Mouse (Mus musculus) liver, adult 2 months (tissue): ENCODE results near the gene Bmp7.

Experiments used
- CTCF ChIP-seq: fragments of 200-500 bp; IDR thresholded peaks from 2 replicates; pipeline ENCODE4 v1.5.1; 2011; ENCODE audit warnings: low read depth, low read length, control low read depth
- POLR2A ChIP-seq: fragments of 200-500 bp; IDR thresholded peaks from 2 replicates; pipeline ENCODE4 v1.6.1; 2011; ENCODE audit warnings: low read length, control low read depth; ENCODE audit not compliant: insufficient read depth; ENCODE audit errors: extremely low read depth

- TF ChIP-seq POLR2A: no peak
- no peak for TF ChIP-seq CTCF
These were observed 37.4 kb upstream of the Bmp7 start, which contains the start of gene Spo11 for GRCm38 (mm10) chr2:172977409-172978130.
